Mouse (Mus musculus) lung, postnatal 0 days (tissue): ENCODE measurements around the gene Gm11492.
A peak's percentile ranks its signal among the peaks of the same experiment; 100 is the strongest.

ENCODE experiments used
- CTCF ChIP-seq: IDR thresholded peaks from 2 replicates; pipeline ENCODE4 v1.5.1; 2016; ENCODE audit warnings: antibody characterized with exemption, mild to moderate bottlenecking
- EP300 ChIP-seq: IDR thresholded peaks from 2 replicates; pipeline ENCODE4 v1.6.1; 2016; ENCODE audit warnings: antibody characterized with exemption, mild to moderate bottlenecking, control low read depth

DNA sequence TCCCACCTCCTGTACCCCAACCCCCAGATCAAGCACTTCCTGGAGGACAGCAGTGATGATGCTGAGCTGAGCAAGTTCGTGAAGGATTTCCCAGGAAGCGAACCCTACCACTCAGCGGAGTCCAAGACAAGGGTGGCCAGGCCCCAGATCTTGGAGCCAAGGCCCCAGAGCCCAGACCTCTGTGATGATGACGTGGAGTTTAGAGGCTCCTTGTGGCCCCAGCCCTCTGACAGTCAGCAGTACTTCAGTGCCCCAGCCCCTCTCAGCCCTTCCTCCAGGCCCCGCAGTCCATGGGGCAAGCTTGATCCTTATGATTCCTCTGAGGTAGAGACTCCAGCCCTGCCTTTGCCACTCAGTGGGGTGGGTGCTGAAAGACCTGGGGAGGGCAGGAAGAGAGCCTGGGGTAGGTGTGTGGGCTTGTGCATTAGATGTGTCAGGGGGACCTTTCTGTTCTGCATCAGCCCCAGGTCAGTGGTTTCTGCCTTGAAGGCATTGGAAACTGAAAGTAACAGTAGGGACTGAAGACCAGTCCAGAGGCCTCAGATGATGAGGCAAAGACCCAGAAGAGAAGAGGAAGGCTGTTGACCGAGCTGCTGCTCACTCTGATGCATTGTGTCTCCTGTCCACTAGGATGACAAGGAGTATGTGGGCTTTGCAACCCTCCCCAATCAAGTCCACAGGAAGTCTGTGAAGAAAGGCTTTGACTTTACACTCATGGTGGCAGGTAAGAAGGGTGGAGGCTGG is 17.0 kb downstream of the Gm11492 start:
- TF ChIP-seq EP300 (no peak), CTCF (peak; percentile 14; the same call in 1 of the 2 replicates)
